Mouse (Mus musculus) embryonic facial prominence, embryonic 13.5 days (tissue): ENCODE results near the gene Trabd2b. TPM values are rescaled to one million over a fixed set of nuclear protein-coding genes. Genes with fewer than 3 reads are reported as not detected.
A peak's percentile ranks its signal among the peaks of the same experiment; 100 is the strongest.

Experiments
- ATAC-seq: fragments of 200-750 bp; cut with Nextera tagmentation; 2 replicates; pipeline ENCODE4 v1.8.0; 2017; ENCODE audit warnings: low read depth; ENCODE audit not compliant: insufficient number of reproducible peaks, insufficient read depth, low FRiP score, low TSS enrichment
- H3K27ac ChIP-seq: fragments of 300-500 bp; sonication (generic); 2 replicates; pipeline ENCODE4 v1.5.1; 2015; ENCODE audit warnings: moderate library complexity, mild to moderate bottlenecking, inconsistent platforms
- H3K27me3 ChIP-seq: fragments of 300-500 bp; sonication (generic); 2 replicates; pipeline ENCODE4 v1.6.1; 2015; ENCODE audit warnings: mild to moderate bottlenecking, inconsistent platforms
- H3K36me3 ChIP-seq: fragments of 300-500 bp; sonication (generic); 2 replicates; pipeline ENCODE4 v1.6.1; 2015; ENCODE audit warnings: mild to moderate bottlenecking, inconsistent platforms
- H3K4me1 ChIP-seq: fragments of 300-500 bp; sonication (generic); 2 replicates; pipeline ENCODE4 v1.6.1; 2015; ENCODE audit warnings: inconsistent platforms
- H3K4me2 ChIP-seq: fragments of 300-500 bp; sonication (generic); 2 replicates; pipeline ENCODE4 v1.6.1; 2015; ENCODE audit warnings: moderate library complexity, mild to moderate bottlenecking, inconsistent platforms
- H3K4me3 ChIP-seq: fragments of 300-500 bp; sonication (generic); 2 replicates; pipeline ENCODE4 v1.5.1; 2015; ENCODE audit warnings: mild to moderate bottlenecking, inconsistent platforms
- H3K9ac ChIP-seq: fragments of 300-500 bp; sonication (generic); 2 replicates; pipeline ENCODE4 v1.6.1; 2015; ENCODE audit warnings: mild to moderate bottlenecking, inconsistent platforms
- H3K9me3 ChIP-seq: fragments of 300-500 bp; sonication (generic); 2 replicates; pipeline ENCODE4 v1.6.1; 2016; ENCODE audit warnings: inconsistent platforms
- WGBS: fragments of 180-500 bp; shearing (Covaris S2); methylation state at CpG from one replicate; pipeline ENCODE4 v1.1.7; 2015; ENCODE audit warnings: mixed read lengths; 5-methylcytosine and 5-hydroxymethylcytosine counted together
- polyA plus RNA-seq: library from polyadenylated mRNA; unstranded; fragments of >200 nt; fragmentation: Nextera tagmentation; extraction: Ambion mirVana; gene quantifications from 2 replicates; pipeline ENCODE4 v1.2.1, GENCODE M21; 2015

The Trabd2b gene
- polyA plus RNA-seq, 1 experiment from 2014 or later = 1.7 TPM

DNA sequence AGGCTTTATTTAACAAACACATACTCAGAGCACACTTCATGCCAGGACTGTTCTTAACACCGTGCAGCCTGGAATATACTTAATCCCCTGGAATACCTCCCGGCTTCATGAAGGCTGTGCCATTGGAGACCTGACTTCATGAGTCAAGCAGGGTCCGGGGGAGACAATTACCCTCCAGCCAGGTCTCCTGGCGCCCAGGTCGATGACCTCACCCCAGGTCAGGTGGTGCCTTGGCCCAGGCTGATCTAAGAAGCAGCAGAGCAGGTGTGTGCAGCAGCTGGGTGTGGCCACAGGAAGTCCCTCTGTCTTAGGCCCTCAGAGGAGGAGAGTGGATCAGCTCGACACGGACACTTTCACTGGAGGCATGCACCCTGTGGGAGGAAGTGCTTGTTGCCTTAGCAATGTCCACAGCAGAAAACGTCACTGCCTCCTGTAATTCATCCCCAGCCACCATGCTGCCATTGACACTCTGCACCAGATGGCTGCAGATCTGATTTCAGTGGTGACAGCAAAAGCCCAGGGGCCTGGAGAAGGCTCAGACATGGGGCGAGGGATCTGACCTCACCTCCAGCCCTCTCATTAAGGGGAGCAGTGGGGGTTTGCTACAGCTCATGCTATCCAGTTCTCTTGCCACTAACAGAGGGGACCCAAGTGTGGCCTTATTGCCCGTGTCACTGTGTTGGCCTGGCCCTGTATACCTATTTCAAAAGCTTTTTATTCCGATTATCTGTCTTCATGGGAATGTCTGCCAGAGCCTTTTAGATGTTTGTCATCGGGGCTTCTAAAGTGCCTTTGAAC, 171.8 kb downstream of the Trabd2b start:
- no peaks in the 10 kb centered on the region for H3K36me3 ChIP-seq
- ATAC-seq = no peak
- WGBS = 29% methylated on average over 12 of the region's 12 CpGs
- no peaks in the 10 kb centered on the region for H3K9me3 ChIP-seq
- H3K4me1 ChIP-seq = peaks cover 11% of the 10 kb centered on the region
- H3K4me2 ChIP-seq = no peak overlapping the region
- H3K27me3 ChIP-seq = no peaks in the 10 kb centered on the region
- H3K9ac ChIP-seq = no peak overlapping the region
- H3K4me3 ChIP-seq = no peak overlapping the region
- no peak overlapping the region for H3K27ac ChIP-seq

DNA sequence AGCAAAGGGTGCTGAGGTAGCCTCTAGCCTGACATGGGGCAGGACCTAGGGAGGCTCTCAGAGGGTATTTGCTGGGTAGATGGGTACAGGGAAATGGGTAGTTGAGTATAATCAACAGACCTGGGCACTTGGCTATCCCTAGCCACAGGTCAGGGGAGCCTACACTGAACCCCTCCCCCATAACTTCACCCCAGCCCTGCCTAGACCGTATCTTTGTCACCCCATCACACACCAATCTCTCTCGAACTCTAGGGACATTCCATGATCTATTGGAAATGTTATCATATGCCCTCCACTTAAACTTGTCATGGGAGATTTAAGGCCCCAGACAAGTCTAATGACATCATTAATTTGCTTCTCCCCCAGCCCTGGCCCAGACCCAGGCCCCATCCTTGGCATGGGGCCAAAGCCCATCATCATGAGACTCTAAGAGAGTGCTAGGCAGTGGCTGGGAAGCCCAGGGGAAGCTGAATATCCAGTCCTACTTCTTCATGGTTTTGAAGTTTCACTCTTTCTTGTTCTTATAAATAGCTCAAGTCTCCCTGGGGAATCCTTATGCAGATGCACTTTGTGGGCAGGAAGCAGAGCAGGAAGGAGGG, 177.1 kb downstream of the Trabd2b start:
- 63% methylated on average over 2 of the region's 2 CpGs for WGBS
- no peaks in the 10 kb centered on the region for H3K27me3 ChIP-seq
- ATAC-seq = no peak
- H3K4me2 ChIP-seq = no peak overlapping the region
- no peak overlapping the region for H3K27ac ChIP-seq
- no peak overlapping the region for H3K9ac ChIP-seq
- H3K36me3 ChIP-seq = no peaks in the 10 kb centered on the region
- peaks cover 3% of the 10 kb centered on the region for H3K4me1 ChIP-seq
- no peaks in the 10 kb centered on the region for H3K9me3 ChIP-seq
- H3K4me3 ChIP-seq = no peak overlapping the region

- Histone ChIP-seq H3K27ac (no peak overlapping the region), H3K36me3 (no peaks in the 10 kb centered on the region), H3K27me3 (no peaks in the 10 kb centered on the region), H3K4me2 (no peak overlapping the region), H3K9me3 (no peaks in the 10 kb centered on the region), H3K4me1 (peaks cover 3% of the 10 kb centered on the region), H3K9ac (no peak overlapping the region), H3K4me3 (no peak overlapping the region)
- WGBS = 75% methylated on average over 1 of the region's 1 CpGs
- no peak for ATAC-seq
Observed at GRCm38 (mm10) chr4:114584686-114585085, 178.2 kb downstream of the Trabd2b start.

GRCm38 (mm10) chr4:114593554-114594215, 187.2 kb downstream of the Trabd2b start:
- 32% methylated on average over 13 of the region's 13 CpGs for WGBS
- ATAC-seq = no peak

GRCm38 (mm10) chr4:114595188-114595701, 188.7 kb downstream of the Trabd2b start:
- no peaks in the 10 kb centered on the region for H3K9me3 ChIP-seq
- H3K9ac ChIP-seq = no peak overlapping the region
- no peak for ATAC-seq
- peaks cover 3% of the 10 kb centered on the region for H3K27me3 ChIP-seq
- no peak overlapping the region for H3K4me3 ChIP-seq
- no peak overlapping the region for H3K4me2 ChIP-seq
- no peaks in the 10 kb centered on the region for H3K36me3 ChIP-seq
- WGBS = 50% methylated on average over 2 of the region's 2 CpGs
- peaks cover 19% of the 10 kb centered on the region for H3K4me1 ChIP-seq
- no peak overlapping the region for H3K27ac ChIP-seq

More at GRCm38 (mm10) chr4:114593554-114594215, 187.2 kb downstream of the Trabd2b start:
- Histone ChIP-seq H3K4me2 (peak overlapping the region; percentile 12; the same call in 1 of the 2 replicates), H3K4me1 (peaks cover 19% of the 10 kb centered on the region), H3K36me3 (no peaks in the 10 kb centered on the region), H3K27me3 (peaks cover 3% of the 10 kb centered on the region), H3K9me3 (no peaks in the 10 kb centered on the region), H3K4me3 (no peak overlapping the region), H3K9ac (no peak overlapping the region), H3K27ac (peak overlapping the region; percentile 8; the same call in 1 of the 2 replicates)

DNA sequence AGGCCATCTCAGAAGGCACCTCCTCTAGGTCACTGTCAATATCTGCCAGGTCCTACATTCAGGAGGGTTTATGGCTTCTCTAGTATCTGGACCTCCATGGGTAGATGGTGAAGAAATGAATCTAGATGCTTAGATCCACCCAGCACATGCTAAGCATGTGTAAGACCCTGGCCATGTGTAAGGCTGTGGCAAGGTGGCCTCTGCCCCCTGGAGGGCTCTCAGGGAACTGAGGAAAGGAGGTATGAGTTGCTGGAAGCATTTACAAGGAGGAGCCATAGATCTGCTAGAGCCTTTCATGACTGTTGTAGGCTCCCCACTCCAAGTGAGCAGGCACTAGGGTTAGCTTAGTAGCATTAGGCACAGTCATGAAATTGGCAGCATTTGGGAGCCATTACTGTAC, 192.6 kb downstream of the Trabd2b start:
- no peak overlapping the region for H3K27ac ChIP-seq
- no peak for ATAC-seq
- peaks cover 5% of the 10 kb centered on the region for H3K27me3 ChIP-seq
- no peak overlapping the region for H3K9ac ChIP-seq
- H3K4me2 ChIP-seq = no peak overlapping the region
- H3K36me3 ChIP-seq = no peaks in the 10 kb centered on the region
- H3K4me1 ChIP-seq = peaks cover 15% of the 10 kb centered on the region
- H3K4me3 ChIP-seq = no peak overlapping the region
- no peaks in the 10 kb centered on the region for H3K9me3 ChIP-seq

DNA sequence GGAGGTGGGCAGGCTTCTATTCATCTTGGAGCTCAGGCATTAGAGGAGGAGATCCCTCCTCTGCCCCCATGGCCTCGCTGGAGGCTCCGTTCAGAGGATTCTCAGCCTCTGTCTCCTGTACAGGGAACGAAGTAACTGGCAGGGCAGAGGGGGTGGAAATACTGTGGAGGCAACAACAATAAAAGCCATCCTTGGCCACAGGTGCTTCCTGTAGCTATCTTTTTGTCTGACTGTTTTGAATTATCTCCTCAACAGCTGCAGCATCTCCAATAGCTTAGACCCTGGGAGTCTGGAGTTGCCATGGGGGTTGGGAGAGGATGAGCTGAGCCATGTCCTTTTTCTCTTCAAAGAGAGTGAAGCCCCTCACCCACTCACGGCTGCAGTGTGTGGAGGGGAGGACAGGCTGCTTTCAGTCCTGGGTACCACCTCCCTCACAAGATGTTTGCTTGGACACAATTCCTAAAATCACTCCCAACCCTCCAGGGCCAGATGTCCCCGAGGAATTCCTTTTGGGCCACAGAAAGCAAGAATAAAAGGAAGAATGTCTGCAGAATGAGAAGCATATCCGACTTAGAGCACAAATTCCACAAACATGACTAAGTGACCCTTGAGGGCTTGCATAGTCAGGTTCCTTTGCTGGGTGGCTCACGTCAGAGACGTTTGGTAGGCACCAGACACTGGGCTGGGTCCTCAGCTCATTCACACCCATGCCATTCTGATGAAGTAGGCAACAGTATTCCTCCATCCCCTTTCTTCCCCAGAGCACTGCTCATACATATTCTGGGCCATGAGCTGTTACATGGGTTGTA, 194.9 kb downstream of the Trabd2b start:
- H3K4me2 ChIP-seq = no peak overlapping the region
- peaks cover 10% of the 10 kb centered on the region; the same call in 1 of the 2 replicates for H3K27me3 ChIP-seq
- 30% methylated on average over 8 of the region's 8 CpGs for WGBS
- no peak for ATAC-seq
- no peak overlapping the region for H3K9ac ChIP-seq
- no peak overlapping the region for H3K4me3 ChIP-seq
- H3K27ac ChIP-seq = no peak overlapping the region
- H3K9me3 ChIP-seq = no peaks in the 10 kb centered on the region
- no peaks in the 10 kb centered on the region for H3K36me3 ChIP-seq
- peaks cover 7% of the 10 kb centered on the region for H3K4me1 ChIP-seq

DNA sequence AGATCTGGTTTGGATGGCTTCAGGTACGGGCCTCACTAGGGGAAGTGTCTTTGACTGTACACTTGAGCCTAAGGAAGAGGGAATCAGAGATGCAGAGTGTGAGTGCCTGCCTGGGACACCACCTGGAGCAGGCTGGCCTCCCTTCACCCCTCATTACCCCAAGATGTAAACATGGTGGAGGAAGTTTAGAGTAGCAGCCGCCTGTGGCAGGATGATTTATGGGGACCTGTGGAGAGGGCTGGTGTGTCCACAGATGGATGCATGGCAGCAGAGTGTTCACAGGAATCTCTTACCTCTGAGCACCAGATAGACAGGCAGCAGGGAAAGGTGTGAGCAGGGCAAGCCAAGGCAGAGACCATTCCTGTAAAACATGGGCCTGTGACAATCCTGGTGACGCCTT, 199.1 kb downstream of the Trabd2b start:
- 75% methylated on average over 3 of the region's 3 CpGs for WGBS
- no peak for ATAC-seq

DNA sequence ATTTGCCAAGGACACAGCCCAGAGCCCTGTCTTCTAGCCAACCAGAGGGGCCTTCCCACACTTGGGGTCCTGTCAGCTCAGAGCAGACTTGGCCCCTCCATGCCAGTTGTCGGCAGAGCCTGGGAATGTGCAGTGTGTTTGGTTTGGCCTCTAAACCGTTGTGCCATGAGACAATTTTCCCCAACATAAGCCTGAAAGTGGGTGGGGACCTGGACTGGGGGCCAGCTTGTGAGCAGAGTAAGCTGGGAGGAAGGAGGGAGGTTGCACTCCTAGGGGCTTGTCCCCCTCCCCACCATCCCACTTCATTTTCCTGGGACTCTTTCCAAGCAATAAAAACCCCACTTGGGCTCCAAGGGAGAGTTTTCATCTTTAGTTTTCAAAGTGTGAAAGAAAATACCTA, 201.3 kb downstream of the Trabd2b start:
- ATAC-seq = no peak

More for the DNA sequence above, 199.1 kb downstream of the Trabd2b start:
- peaks cover 12% of the 10 kb centered on the region for H3K4me1 ChIP-seq
- H3K9me3 ChIP-seq = no peaks in the 10 kb centered on the region
- H3K27ac ChIP-seq = no peak overlapping the region
- no peaks in the 10 kb centered on the region for H3K36me3 ChIP-seq
- no peak overlapping the region for H3K4me2 ChIP-seq
- peaks cover 6% of the 10 kb centered on the region; the same call in 1 of the 2 replicates for H3K27me3 ChIP-seq
- H3K9ac ChIP-seq = no peak overlapping the region
- no peak overlapping the region for H3K4me3 ChIP-seq

DNA sequence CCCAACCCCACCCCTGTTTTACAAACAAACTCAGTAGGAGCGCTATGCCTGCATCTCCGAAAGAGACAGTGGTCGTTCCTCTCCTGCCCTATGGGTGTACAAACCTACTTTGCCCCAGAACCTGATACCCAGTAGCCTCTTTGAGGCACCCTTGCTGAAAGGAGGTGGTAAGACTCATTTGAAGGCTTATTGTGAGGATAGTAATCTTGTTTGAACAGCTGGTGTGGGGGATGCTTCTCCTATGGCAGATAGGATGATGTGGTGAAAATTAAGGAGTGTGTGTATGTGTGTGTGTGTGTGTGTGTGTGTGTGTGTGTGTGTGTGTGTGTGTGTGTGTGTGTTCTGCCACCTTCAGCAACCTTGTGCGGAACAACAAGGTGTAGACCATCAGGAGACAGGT, 202.8 kb downstream of the Trabd2b start:
- no peaks in the 10 kb centered on the region for H3K9me3 ChIP-seq
- WGBS = 81% methylated on average over 4 of the region's 4 CpGs
- H3K27me3 ChIP-seq = 0 out of 2 replicates have a peak, but pooled peaks cover 5% of the 10 kb centered on the region
- H3K4me1 ChIP-seq = peaks cover 11% of the 10 kb centered on the region; the same call in 1 of the 2 replicates
- no peak overlapping the region for H3K4me2 ChIP-seq
- H3K4me3 ChIP-seq = no peak overlapping the region
- no peak overlapping the region for H3K27ac ChIP-seq
- ATAC-seq = no peak
- no peak overlapping the region for H3K9ac ChIP-seq
- no peaks in the 10 kb centered on the region for H3K36me3 ChIP-seq

More for the DNA sequence above, 201.3 kb downstream of the Trabd2b start:
- Histone ChIP-seq H3K9ac (no peak overlapping the region), H3K27ac (no peak overlapping the region), H3K4me1 (peaks cover 8% of the 10 kb centered on the region; the same call in 1 of the 2 replicates), H3K27me3 (0 out of 2 replicates have a peak, but pooled peaks cover 5% of the 10 kb centered on the region), H3K9me3 (no peaks in the 10 kb centered on the region), H3K36me3 (no peaks in the 10 kb centered on the region), H3K4me2 (no peak overlapping the region), H3K4me3 (no peak overlapping the region)
- 75% methylated on average over 2 of the region's 2 CpGs for WGBS
